Comparison of ENCODE assay signal across 9 mouse cellular contexts in genomic region chr12:5166141-5166540, GRCm38 (mm10).
DNase-seq lines count a peak whose midpoint lies in the region; TF ChIP-seq lines count a peak whose summit lies in the region.
"Had no signal": no experiment of that assay in that cellular context is flagged by ENCODE, and none has a peak within 500 bp of the region (broad histone marks: within the 10 kb centered on the region; RNA-seq: fewer than 3 reads in every experiment).

No protein-coding gene starts in this region.

- intact Hi-C loops in gastrocnemius, postnatal 14 days (cut with DNase I; ENCODE audit: low total_unique reads), result no loop called here

- H3K4me2 ChIP-seq in CH12.LX (ENCODE audit: insufficient read depth, low read depth, poor library complexity, severe bottlenecking), result no peak overlapping the region
- H3K4me2 ChIP-seq: limb, embryonic 15.5 days had no signal

- H3K9me3 ChIP-seq in CH12.LX (replicated peaks; ENCODE audit: low read length), result no peaks in the 10 kb centered on the region
- H3K9me3 ChIP-seq: limb, embryonic 15.5 days had no signal

- H3K4me1 ChIP-seq in CH12.LX (ENCODE audit: control insufficient read depth in 1 of 2, insufficient read depth in 2 of 2), result no peaks in the 10 kb centered on the region

- TF ChIP-seq EP300 in CH12.LX (IDR thresholded peaks at IDR 0.05; ENCODE audit: low read length), result no peak

- H3K4me3 ChIP-seq in CH12.LX (replicated peaks in 1 of 3; ENCODE audit: low read depth in 2 of 3, low read length in 2 of 3, poor library complexity in 1 of 3), result no peak overlapping the region
- H3K4me3 ChIP-seq: limb, embryonic 15.5 days had no signal

- TF ChIP-seq RAD21 in CH12.LX (IDR thresholded peaks at IDR 0.05; ENCODE audit: low read depth, low read length), result peak; percentile 22

- H3K27ac ChIP-seq in CH12.LX (ENCODE audit: insufficient read depth, low read depth), result no peak overlapping the region
- H3K27ac ChIP-seq: limb, embryonic 15.5 days had no signal

- no peak overlapping the region for H3K9ac ChIP-seq in CH12.LX (ENCODE audit: insufficient read depth, low read depth)
- H3K9ac ChIP-seq: limb, embryonic 15.5 days had no signal

- in situ Hi-C loops in CH12.LX (cut with MboI; ENCODE audit: low pct_ligation_motif_present, low pct_unique_long_range_greater_than_20kb, low sequenced_read_pairs), result no loop called here

- TF ChIP-seq POLR2A in CH12.LX (IDR thresholded peaks at IDR 0.05; ENCODE audit: low read depth, low read length), result no peak

- TF ChIP-seq CTCF in CH12.LX (conservative IDR thresholded peaks at IDR 0.05 in 1 of 2, IDR thresholded peaks at IDR 0.05 in 1 of 2; ENCODE audit: low read depth in 2 of 2, low read length in 2 of 2), result peak in 1 of 2 experiments; percentile 30; a peak in 2 of 4 replicates

- H3K36me3 ChIP-seq in CH12.LX (replicated peaks in 1 of 2; ENCODE audit: control insufficient read depth in 1 of 2, insufficient read depth in 1 of 2, low read length in 1 of 2), result no peaks in the 10 kb centered on the region
- H3K36me3 ChIP-seq: limb, embryonic 15.5 days had no signal

- dilution Hi-C loops in CH12.LX (cut with MboI; ENCODE audit: extremely low pct_ligation_motif_present, extremely low pct_unique_long_range_greater_than_20kb, low sequenced_read_pairs), result no loop called here

- DNase-seq in cerebellum, postnatal 10 days, result peak; percentile 77 to 78
- no peak for DNase-seq in cerebellum, adult 9-11 months
- no peak for DNase-seq in CH12.LX (ENCODE audit: extremely low read depth)
- peak; percentile 42 for DNase-seq in gastrocnemius, postnatal 14 days
- DNase-seq in lung, postnatal 36 days, result peak; percentile 34
- no peak for DNase-seq in spleen, adult 12 weeks (ENCODE audit: low spot score)
- DNase-seq in right cerebral cortex, postnatal 25 days, result no peak
- DNase-seq in urinary bladder, postnatal 10 days (ENCODE audit: low spot score), result no peak

- H3K79me2 ChIP-seq in CH12.LX (replicated peaks; ENCODE audit: control insufficient read depth, extremely low read depth, insufficient read depth, poor library complexity, severe bottlenecking), result no peaks in the 10 kb centered on the region

- no peaks in the 10 kb centered on the region for H3K27me3 ChIP-seq in CH12.LX (replicated peaks)
- H3K27me3 ChIP-seq: limb, embryonic 15.5 days had no signal

TF ChIP-seq in CH12.LX, 34 proteins besides CTCF, POLR2A, EP300 and RAD21:
- TF ChIP-seq JUN (IDR thresholded peaks at IDR 0.05; ENCODE audit: insufficient read depth, low read depth, low read length), result no peak
- TF ChIP-seq HCFC1 (IDR thresholded peaks at IDR 0.05; ENCODE audit: low read depth, low read length), result no peak
- no peak for TF ChIP-seq TCF12 (IDR thresholded peaks at IDR 0.05; ENCODE audit: low read depth, low read length)
- no peak for TF ChIP-seq GABPA (IDR thresholded peaks at IDR 0.05; ENCODE audit: insufficient replicate concordance, low read depth, low read length)
- no peak for TF ChIP-seq SIN3A (IDR thresholded peaks at IDR 0.05; ENCODE audit: low read length)
- TF ChIP-seq KAT2A (IDR thresholded peaks at IDR 0.05; ENCODE audit: insufficient replicate concordance, low read length), result no peak
- no peak for TF ChIP-seq MEF2A (IDR thresholded peaks at IDR 0.05; ENCODE audit: borderline replicate concordance, low read depth, low read length)
- TF ChIP-seq CHD1 (IDR thresholded peaks at IDR 0.05; ENCODE audit: low read depth, low read length), result no peak
- TF ChIP-seq POLR2AphosphoS2 (IDR thresholded peaks at IDR 0.05; ENCODE audit: low read depth, low read length), result no peak
- TF ChIP-seq MAZ (IDR thresholded peaks at IDR 0.05; ENCODE audit: low read depth, low read length), result no peak
- no peak for TF ChIP-seq ETS1 (conservative IDR thresholded peaks at IDR 0.05; ENCODE audit: low read depth, low read length)

Comparison
In these comparisons a context has a peak if more than half of its experiments do, and no peak if none do; other contexts are left out.
1. DNase-seq: peak in cerebellum, postnatal 10 days (2 of 2), gastrocnemius, postnatal 14 days (single experiment) and lung, postnatal 36 days (single experiment); none in cerebellum, adult 9-11 months (single experiment), CH12.LX (single experiment), spleen, adult 12 weeks (single experiment), right cerebral cortex, postnatal 25 days (single experiment) and urinary bladder, postnatal 10 days (single experiment).